Mouse (Mus musculus) stomach, embryonic 16.5 days (tissue): ENCODE data around the gene Gm47283. TPM values are rescaled to one million over a fixed set of nuclear protein-coding genes. Genes with fewer than 3 reads are reported as not detected.
"Not testable (repeated sequence)": the region's sequence is repeated elsewhere in the genome, so short reads cannot be mapped to it uniquely, and the experiment has no call there.

Experiments used
- ATAC-seq: fragments of 200-750 bp; cut with Nextera tagmentation; 2 replicates; pipeline ENCODE4 v1.8.0; 2017; ENCODE audit warnings: moderate number of reproducible peaks, moderate TSS enrichment; ENCODE audit not compliant: insufficient read depth, low FRiP score
- H3K27ac ChIP-seq: fragments of 300-500 bp; sonication (generic); 2 replicates; pipeline ENCODE4 v1.5.1; 2014; ENCODE audit warnings: low read length
- H3K27me3 ChIP-seq: fragments of 300-500 bp; sonication (generic); 2 replicates; pipeline ENCODE4 v1.6.1; 2014; ENCODE audit warnings: low read length, control low read depth, mixed read lengths; ENCODE audit not compliant: control insufficient read depth, insufficient read depth
- H3K36me3 ChIP-seq: fragments of 300-500 bp; sonication (generic); 2 replicates; pipeline ENCODE4 v1.6.1; 2014; ENCODE audit warnings: low read length; ENCODE audit not compliant: control insufficient read depth, insufficient read depth
- H3K4me1 ChIP-seq: fragments of 300-500 bp; sonication (generic); 2 replicates; pipeline ENCODE4 v1.6.1; 2014; ENCODE audit warnings: low read length, control low read depth, mixed read lengths; ENCODE audit not compliant: control insufficient read depth, insufficient read depth
- H3K4me2 ChIP-seq: fragments of 300-500 bp; sonication (generic); 2 replicates; pipeline ENCODE4 v1.6.1; 2014; ENCODE audit warnings: low read depth, low read length, mixed read lengths
- H3K4me3 ChIP-seq: fragments of 300-500 bp; sonication (generic); replicated peaks from 2 replicates; pipeline ENCODE4 v1.5.1; 2014; ENCODE audit warnings: mild to moderate bottlenecking, low read length
- H3K9ac ChIP-seq: fragments of 300-500 bp; sonication (generic); 2 replicates; pipeline ENCODE4 v1.6.1; 2014; ENCODE audit warnings: low read length
- H3K9me3 ChIP-seq: fragments of 300-500 bp; sonication (generic); replicated peaks from 2 replicates; pipeline ENCODE4 v1.6.1; 2016; ENCODE audit warnings: low read length, control low read depth; ENCODE audit not compliant: control insufficient read depth
- WGBS: fragments of 180-500 bp; shearing (Covaris S2); extraction: QIAGEN DNeasy Blood & Tissue Kit; methylation state at CpG from one replicate; pipeline ENCODE4 v1.1.7; 2014; 5-methylcytosine and 5-hydroxymethylcytosine counted together
- polyA plus RNA-seq: library from polyadenylated mRNA; unstranded; fragments of >200 nt; fragmentation: Nextera tagmentation; extraction: Ambion mirVana; gene quantifications from 2 replicates; pipeline ENCODE4 v1.2.1, GENCODE M21; 2015

The Gm47283 gene
- polyA plus RNA-seq, 1 experiment from 2014 or later = not detected

DNA sequence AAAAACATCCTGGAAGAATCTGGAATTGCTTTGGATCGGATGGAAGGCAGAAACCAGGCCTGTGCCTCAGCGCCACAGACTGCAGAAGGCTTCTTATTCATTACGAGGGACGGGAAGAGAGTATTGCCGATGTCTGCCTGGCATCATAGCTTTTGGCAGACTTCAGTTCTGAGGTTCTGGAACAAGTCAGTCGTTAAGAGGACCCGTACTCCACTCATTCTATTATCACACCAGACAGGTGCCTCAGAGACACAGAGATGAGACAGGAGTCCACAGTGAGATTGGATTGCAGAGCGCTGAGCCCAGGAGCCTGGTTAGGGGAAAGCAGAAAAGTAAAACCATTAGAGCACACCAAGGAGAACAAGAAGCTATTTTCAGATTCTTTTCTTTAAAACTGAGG lies 54.5 kb downstream of the Gm47283 start, which contains the start of gene Gm21748:
Gene Gm21748 (minus strand): TSS at position 101 of the 400 bp plus-strand sequence.
- H3K9ac ChIP-seq, H3K4me1 ChIP-seq, H3K4me3 ChIP-seq, H3K9me3 ChIP-seq, H3K27ac ChIP-seq, H3K27me3 ChIP-seq, ATAC-seq, H3K36me3 ChIP-seq, H3K4me2 ChIP-seq: not testable (repeated sequence)
- WGBS = no CpG with 5 or more reads among the region's 8 CpGs

Other genes with a start within 250 kb of the Gm47283 start
- not detected in 2 replicates for gene Gm21860, start 29.9 kb upstream of the Gm47283 start, polyA plus RNA-seq
- not detected in 2 replicates for gene Gm21748, start 54.4 kb downstream of the Gm47283 start, polyA plus RNA-seq